Mouse (Mus musculus): ENCODE measurements around the gene Gfi1b.

Gfi1b gene

DNA sequence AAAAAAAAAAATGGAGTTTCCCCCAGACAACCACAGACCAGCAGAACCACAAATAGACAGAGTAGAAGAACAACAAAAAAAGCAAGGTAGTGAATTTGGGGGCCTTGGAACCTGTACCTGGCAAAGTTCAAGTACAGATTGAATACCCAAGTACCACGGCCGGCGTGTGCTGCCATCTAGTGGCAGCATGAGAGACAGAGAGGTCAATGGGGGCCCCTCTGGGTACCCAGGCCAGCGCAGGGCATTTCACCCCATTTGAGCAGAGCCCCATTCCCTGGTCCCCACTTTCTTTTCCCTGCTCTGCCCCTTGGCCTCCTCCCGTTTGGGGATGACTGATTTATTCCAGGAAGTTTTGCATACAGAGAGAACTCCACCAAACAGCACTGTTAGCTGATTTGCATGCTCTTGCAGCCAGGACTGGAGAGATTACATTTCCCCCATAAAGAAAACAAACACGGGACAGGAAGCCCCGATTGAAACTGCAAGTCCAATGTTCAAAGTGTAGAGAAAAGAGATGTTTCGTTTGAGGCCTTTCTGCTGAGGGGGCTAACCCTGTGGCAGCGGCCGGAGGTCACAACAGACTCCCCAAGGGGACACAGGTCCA, 841 bp upstream of the Gfi1b start:
- DNase-seq (ENCODE audit: low spot score), result no peak

DNA sequence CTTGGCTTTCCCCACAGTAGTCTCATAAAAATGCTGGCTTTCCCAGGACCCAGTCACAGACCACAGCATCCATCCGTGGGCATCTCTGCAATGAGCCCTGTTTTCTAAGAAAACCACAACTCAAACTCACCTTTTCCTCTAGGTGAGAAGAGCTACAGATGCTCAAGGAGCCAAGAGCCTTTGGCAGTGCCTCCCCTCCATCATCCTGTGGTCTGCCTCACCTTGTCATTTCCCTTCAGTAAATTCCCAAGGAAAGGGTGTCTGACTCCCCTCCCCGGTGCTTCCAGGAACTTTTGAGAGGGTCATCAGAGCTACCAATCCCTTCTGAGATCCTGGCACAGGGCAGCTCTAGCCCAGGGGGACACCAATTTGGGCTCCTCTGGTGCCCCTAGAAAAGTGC, 671 bp downstream of the Gfi1b start:
- DNase-seq (ENCODE audit: low spot score), result no peak

DNA sequence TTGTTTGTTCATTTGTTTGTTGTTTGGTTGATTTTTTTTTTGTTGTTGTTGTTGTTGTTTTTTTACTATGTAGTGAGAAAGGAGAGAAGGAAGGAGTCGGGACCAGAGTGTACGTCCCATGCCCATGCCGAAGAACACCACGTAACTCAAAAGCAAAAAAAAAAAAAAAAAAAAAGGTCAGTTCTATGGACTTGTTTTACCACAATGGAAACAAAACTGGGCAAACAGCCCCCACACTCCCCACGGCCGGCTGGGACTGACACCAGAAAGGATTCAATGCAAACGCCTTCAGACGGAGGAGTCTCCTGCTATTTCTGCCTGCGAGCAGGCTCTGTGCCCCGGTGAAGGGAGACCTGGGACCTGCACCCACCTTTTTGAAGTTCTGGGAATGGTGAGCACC, 1.3 kb downstream of the Gfi1b start:
- no peak for DNase-seq (ENCODE audit: low spot score)

DNA sequence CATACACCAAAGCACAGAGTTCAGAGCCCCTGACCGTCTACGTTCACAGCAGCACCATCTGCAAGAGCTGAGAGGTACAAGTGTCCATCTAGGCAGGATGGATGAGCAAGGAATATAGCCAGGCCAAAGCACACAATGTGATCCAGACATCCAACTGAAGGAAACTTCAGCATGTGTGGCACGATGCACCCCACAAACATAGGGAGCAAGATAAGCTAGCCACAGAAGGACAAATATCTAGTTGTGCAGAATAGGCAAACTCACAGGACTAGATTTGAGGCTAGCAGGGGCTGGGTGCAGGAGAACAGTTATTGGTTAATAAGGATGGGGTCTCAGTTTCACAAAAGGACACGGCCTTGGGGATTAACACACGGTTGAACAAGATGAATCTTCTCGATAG, 2.4 kb downstream of the Gfi1b start:
- no peak for DNase-seq (ENCODE audit: low spot score)

DNA sequence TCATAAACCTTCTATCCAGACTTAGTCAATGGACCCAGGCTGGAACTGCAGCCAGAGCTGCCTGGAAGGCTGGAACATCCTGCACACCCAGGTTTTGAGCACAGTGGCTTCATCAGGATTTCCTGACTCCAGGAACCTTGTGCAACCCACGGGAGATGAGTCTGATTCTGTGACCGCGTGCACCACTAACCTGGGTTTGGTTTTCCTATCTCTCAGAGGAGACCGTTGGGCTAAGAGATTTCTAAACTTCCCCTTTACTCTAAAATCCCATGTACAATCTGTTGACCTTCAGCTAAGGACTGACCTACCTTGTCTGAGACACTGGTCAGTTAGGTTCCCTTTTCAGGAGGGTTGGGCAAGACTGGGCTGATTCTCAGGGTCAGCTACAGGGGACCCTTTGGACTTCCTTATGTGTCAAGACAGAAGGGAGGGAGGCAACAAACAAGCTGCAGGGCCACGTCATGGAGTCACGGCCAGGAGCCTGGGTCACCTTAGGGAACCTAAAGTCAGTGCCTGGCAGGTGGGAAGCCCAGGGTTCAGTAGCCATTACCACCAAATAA, 2.9 kb downstream of the Gfi1b start:
- no peak for DNase-seq (ENCODE audit: low spot score)

DNA sequence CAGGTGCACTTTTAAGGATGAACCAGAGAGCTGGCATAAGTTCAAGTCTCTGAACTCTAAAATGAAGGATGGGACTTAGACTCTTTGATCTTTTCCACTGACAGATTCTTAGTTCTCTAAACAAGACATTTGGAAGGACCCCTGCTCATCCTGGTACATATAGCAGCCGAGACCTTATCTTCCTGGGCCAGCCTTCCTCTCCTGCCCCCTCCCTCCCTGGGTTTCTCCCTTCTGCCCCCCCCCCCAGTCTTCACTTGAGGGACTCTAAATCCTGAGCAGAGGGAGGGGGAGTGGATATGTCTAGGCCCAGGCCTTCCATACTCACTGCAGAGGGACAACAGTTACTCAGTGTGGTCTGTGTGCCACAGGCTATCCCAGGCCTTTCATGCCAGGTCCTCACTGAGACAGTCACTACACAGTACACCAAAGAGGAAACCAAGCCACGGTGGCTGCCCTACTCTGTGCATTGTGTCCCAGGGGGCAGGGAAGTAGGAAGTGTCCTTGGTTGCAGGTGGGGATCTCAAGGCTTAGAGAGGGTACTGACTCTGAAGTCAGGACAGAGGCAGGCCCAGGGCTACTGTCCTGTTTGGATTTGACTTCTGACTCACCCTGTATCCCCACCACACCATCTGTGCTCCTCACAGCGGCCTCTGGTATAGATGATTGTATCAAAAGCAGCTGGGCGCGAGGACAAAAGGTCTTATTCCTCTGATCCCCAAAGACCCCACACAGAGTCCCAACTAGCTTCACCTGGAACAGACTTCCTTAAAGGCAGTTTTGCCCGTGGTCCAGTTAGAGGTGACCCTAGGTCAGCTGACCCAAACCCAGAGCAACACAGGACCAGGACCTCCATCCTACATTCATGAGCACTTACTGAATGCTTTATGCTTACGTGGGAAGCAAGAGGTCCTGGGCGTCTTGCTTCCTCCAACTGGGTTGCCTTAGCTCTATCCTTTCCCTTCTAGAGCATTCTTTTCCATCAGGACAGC, 4.0 kb downstream of the Gfi1b start:
- DNase-seq (ENCODE audit: low spot score), result no peak

DNA sequence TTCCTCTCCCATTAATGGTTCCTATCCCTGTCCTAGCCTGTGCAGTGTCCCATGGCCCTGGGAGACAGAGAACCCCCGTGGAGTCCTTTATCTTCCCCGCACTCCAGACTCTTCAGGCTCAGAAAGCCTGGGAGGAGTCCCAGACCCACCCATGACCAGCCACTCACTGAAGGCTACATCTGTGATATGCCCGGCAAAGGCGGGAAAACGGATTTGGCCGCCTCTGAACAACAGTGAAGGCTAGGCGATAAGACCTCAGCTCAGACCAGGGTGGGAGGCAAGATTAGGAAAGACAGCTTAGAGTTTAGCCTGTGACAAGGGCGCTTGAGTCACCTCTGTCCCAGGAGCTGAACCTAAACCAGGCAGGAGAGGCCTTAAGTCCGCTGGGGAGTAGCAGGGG, 4.9 kb downstream of the Gfi1b start:
- DNase-seq (ENCODE audit: low spot score), result no peak

DNA sequence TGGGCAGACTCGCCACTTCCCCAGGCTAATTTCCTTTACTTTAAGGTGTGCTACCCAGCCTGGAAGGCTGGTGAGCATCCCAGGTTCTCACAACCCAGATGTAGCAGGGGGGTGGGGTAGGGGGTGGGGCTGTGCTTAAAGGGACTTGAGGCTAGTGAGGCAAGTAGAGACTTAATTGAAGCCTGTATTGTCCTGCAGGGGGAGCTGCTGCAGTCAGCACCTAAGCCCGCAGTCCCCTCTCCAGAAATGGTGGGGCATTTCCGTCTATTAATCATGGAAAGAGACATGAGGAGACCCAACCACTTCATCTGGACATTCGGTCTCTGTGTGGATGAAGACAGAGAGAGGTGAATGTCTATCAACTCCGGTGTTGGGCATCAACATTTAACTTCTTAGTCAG, 5.4 kb downstream of the Gfi1b start:
- DNase-seq (ENCODE audit: low spot score), result no peak

DNA sequence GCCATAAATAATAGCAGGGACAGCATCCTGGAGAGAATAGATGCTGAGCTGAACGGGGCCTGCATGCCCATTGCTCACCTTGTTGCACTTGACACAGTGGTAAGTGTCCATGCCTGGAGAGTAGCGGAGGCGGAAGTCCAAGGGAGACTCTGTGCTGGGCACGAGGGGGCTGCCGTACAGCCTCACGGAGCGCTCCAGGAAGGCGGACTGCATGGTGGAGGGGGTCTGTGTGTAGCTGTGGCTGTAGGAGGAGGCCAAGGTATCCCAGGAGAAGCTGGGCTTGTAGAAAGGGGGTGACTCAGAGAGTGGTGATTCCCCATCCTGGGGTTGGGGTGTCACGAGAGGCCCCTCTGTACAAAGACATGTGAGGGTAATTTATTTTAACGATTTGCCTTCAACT, 8.2 kb downstream of the Gfi1b start:
- DNase-seq (ENCODE audit: low spot score), result no peak

DNA sequence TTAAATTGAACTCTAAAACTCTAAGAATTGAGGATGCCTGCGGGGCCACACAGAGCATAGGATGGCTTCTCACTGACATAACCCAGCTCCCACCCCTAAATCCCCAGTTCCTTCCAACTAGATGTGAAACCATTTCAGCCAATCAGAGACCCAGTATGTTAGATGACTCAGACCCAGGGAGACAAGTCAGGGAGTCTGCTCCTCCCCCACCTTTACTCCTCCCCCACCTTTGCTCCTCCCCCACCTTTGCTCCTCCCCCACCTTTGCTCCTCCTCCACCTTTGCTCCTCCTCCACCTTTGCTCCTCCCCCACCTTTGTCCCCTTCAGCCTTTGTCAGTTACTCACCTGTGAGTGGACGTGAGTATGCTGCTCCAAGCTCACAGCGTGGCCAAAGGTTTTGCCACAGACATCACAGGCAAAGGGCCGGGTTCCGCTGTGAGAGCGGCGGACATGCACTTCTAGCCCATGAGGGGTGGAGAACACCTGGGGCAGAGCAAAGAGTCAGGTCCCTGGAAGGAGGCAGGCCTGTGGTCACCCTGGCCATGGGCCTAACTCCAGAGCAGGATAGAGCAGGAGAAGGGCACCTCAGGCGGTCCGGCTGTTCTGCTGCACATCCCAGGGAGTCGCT, 9.2 kb downstream of the Gfi1b start:
- DNase-seq (ENCODE audit: low spot score), result no peak

DNA sequence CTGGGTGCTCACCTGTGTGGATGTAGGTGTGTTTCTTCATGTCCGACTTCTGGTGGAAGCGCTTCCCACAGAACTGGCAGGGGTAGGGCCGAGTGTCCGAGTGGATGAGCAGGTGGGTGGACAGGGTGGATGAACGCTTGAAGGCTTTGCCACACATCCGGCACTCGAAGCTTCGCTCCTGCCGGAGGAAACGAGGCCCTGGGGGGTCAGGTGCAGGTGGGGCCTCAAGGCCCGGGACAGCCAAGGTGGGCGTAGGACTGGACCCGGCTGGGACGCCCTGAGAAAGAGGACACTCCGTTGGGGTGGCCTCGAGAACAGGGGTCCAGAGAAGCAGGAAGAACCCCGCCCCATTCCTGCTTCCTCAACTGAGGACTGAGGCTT, 10.4 kb downstream of the Gfi1b start:
- DNase-seq (ENCODE audit: low spot score), result no peak

DNA sequence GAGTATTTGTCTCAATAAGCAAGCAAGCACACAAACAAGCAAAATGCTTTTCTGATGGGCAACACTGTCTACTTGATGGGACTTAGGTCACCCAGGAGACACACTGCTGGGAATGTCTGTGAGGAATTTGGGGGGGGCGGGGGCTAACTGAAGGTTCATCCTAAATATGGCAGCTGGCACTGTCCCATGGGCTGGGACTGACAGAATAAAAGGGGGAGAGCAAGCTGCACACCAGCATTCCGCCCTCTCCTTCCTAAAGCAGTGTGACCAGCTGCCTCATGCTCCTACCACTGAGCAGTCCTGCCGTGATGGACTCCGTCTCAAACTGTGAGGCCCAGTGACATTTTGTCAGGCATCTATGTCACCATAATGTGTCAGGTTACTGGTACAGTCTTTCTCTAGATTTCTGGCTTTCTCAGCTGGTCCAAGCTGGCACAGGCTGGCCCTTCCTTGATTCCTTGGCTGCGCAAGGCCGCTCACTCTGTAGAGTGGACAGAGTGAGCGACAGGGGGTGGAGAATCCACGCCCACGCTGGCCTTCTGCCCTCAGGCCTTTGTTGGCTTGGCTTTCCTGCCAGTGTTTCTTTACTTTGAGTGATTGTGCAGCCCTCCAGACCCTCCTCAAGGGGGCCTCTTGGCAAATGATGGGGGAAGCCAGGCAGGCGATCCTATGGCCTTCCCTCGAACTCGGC, 10.9 kb downstream of the Gfi1b start:
- DNase-seq (ENCODE audit: low spot score), result no peak

DNA sequence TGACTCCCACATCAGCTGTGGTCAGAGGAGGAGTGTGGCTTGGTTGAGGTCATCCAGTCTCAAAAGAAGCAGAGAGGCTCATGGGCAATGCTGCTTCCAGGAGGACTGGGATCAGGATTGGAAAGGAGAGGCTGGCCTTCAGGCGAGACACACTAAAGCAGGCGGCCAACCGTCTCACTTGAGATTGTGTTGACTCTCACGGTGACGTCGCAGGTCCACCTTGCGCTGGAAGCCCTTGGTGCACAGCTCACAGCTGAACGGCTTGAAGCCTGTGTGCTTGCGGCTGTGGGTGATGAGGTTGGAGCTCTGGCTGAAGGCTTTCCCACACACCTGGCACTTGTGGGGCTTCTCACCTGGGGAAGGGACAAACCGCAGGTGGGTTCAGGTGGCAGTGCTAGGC, 11.9 kb downstream of the Gfi1b start:
- DNase-seq (ENCODE audit: low spot score), result no peak

DNA sequence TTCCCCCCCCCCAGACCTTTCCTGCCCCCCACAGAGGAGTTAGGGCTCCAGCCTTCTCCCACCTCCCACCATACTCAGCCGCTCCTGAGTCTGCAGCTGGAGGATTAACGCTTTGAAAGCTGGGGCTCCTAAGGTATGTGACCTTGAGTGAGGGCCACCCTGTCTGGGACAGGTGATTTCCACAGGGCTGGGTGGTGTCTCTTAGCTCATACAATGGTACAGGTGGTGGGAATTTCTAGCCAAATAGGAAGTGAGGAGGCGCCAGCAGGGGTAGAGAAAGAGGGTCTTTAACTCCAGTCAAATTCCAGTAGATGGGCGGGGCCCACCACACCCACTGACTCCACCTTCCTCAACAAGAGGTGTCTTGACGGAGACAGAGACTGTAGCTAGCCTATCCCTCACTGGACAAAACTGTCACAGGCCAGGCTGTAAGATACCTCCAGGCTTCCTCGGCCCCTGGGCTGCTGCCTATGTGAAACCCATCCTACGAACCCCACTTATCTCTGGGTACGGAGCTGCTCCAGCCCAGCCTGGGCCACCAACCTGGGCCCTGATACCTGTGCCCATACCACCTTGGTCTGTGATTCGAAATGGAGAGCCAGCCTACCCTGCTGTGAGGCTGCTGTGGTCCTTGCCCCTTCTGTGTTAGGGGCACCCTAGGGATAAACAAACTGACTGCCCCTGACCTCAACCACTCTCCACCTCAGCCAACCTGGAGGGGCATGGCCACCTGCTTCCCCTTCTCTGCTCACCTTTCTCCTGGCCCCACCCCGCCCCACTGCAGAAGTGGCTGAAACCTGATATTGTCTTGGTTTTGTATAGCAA, 14.2 kb downstream of the Gfi1b start:
- DNase-seq (ENCODE audit: low spot score), result no peak

DNA sequence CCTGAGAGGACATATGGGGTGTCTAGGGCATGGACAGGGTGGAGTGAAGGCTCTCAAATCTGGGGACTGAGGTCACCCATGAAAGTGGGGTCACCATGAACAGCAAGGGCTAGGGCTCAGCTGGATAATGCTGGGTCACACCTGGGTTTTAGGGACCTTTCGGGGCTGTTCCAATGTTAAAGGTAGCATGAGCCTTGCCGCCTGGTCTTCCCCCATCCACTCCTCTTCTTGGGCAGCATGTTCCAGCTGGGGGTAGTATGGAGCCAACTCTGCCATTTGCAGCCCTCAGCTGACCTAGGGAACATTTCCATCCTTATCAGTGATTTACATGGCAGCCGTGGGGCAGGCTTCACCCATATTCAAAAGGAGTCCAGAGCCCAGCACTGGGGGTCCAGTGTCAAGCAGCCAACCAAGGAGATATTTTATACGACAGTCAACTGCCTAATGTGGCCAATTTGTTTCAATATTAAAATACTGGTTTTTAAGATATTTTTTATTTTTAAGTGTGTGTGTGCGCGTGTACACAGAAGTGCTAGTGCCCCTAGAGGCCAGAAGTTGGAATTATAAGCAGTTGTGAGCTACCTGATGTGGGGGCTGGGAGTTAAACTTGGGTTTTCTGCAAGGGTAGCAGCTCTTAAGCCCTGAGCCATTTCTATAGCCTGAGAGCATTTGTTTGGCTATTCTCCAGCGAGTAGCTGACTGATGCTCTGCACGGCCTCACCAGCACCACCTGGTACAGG, 15.0 kb downstream of the Gfi1b start:
- no peak for DNase-seq (ENCODE audit: low spot score)

DNA sequence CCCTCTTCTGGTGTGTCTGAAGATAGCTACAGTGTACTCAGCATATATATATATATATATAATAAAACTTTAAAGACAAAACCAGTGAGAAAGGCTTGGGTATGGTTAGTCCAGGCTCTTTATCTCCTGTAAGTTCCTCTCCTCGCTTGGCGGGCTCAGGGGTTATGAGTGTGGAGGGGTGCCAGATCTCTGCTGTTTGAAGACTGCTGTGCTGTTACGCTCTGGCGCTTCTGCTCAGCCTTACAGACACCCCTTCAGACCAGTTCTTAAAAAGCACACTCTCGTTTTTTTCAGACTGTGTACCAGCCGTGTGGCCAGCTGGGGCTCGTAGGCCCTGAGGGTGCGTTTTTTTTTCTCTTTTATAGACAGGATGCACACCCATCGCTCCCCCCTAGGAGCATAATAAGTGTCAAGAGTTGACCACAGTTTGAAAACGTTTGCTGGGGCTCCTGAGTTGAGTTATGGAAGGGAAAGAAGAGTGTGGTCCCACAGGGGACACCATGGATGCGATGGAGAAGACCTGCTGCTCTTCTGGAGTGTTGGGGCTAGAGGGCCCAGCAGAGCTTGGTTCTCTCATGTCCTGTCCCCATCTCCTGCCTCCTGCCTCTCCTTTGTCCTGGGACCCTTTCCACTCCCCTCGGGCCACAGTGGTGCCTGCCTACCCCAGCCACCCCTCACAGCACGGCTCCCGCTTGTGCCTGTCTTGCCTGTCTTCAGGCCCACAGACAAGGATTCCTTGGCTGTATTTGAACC, 15.8 kb downstream of the Gfi1b start:
- no peak for DNase-seq (ENCODE audit: low spot score)

DNA sequence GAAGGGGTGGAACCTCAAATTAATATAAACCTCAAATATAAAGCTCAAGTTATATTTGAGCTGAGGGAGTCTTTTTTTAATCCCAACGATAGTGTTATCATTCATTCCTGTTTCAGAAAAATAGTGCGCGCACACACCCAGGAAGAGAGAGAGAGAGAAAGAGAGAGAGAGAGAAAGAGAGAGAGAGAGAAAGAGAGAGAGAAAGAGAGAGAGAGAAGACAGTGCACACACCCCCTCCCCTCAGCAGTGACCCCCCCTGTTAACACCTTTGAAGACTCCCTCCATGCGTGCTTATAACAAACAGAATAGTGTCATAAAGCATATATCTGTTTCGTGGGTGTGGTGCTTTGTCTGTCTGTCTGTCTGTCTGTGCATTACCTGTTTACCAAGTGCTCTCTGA, 18.2 kb downstream of the Gfi1b start:
- no peak for DNase-seq (ENCODE audit: low spot score)

DNA sequence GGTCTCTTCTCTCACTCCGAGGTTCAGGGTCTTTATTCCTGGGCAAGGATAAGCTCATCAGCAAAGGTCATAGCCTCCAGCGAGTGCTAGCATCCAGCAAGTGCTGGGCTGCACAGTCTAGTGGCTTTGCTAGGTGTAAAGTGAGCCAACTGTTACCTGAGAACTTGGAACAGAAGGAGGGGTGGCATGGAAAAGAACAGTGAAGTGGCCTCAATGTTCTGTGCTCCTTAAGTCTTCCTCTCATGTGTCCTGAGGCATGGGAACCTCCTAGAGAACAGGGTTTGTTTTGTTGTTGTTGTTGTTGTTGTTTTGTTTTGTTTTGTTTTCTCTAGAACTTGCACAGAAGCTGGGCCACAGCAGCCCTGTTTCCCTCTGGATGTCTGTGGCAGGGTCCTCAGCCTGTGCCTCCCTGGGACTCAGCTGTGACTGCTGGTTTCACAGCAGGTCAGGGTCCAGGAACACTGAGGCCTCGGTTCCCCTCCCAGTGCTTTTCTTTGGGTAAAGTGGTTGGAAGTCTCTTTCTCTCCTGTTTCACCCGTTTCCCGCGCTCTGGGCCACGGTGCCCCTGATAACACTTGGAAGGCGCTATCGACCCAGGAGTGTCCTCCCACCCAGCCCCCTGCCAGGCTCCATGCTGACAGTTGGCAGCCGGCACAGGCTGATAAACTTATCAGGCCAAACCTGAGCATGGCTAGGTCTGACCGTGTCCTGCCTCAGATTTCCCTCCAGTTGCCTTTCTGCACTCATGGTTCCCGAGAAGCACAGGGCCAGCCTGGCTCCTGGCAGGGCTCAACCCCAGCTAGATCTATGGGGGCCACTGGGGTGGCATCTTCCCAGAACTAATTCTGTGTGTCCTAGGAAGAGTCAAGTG, 19.8 kb downstream of the Gfi1b start:
- no peak for DNase-seq (ENCODE audit: low spot score)

DNA sequence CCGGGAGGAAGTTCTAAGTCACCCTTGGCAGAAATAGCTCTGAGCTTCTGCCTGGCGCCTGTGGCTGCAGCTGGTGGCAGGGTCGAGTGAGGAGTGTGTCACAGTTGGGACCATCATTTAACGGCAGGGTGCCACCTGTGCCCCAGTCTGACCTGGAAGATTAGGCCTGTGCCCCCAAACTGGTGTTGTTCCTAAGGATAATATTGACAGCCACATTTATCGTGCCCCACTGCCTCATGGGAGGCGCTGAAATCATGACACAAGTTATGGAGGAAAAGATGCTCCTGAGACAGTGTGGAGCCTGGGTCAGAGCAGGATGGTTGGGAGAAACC, 22.2 kb downstream of the Gfi1b start:
- no peak for DNase-seq (ENCODE audit: low spot score)
